Mouse (Mus musculus) forebrain, embryonic 13.5 days (tissue): Measurements from ENCODE around the gene Mark3. TPM values are rescaled to one million over a fixed set of nuclear protein-coding genes. Genes with fewer than 3 reads are reported as not detected.
A peak's percentile ranks its signal among the peaks of the same experiment; 100 is the strongest.

Source experiments
- ATAC-seq: fragments of 200-750 bp; cut with Nextera tagmentation; 2 replicates; pipeline ENCODE4 v1.8.0; 2017
- H3K27ac ChIP-seq: fragments of 300-500 bp; sonication (generic); 2 replicates; pipeline ENCODE4 v1.5.1; 2015; ENCODE audit warnings: inconsistent platforms, mild to moderate bottlenecking, moderate library complexity
- H3K27me3 ChIP-seq: fragments of 300-500 bp; sonication (generic); 2 replicates; pipeline ENCODE4 v1.6.1; 2015; ENCODE audit warnings: mild to moderate bottlenecking, inconsistent platforms
- H3K36me3 ChIP-seq: fragments of 300-500 bp; sonication (generic); 2 replicates; pipeline ENCODE4 v1.6.1; 2015; ENCODE audit warnings: mild to moderate bottlenecking, inconsistent platforms; ENCODE audit not compliant: poor library complexity, severe bottlenecking
- H3K4me1 ChIP-seq: fragments of 300-500 bp; sonication (generic); 2 replicates; pipeline ENCODE4 v1.6.1; 2015; ENCODE audit warnings: inconsistent platforms
- H3K4me2 ChIP-seq: fragments of 300-500 bp; sonication (generic); 2 replicates; pipeline ENCODE4 v1.6.1; 2015; ENCODE audit warnings: inconsistent platforms, mild to moderate bottlenecking, moderate library complexity
- H3K4me3 ChIP-seq: fragments of 300-500 bp; sonication (generic); 2 replicates; pipeline ENCODE4 v1.5.1; 2015; ENCODE audit warnings: mild to moderate bottlenecking, inconsistent platforms
- H3K9ac ChIP-seq: fragments of 300-500 bp; sonication (generic); 2 replicates; pipeline ENCODE4 v1.6.1; 2015; ENCODE audit warnings: mild to moderate bottlenecking, inconsistent platforms
- H3K9me3 ChIP-seq: fragments of 300-500 bp; sonication (generic); replicated peaks from 2 replicates; pipeline ENCODE4 v1.6.1; 2016; ENCODE audit warnings: inconsistent platforms
- WGBS: fragments of 180-500 bp; shearing (Covaris S2); methylation state at CpG from one replicate; pipeline ENCODE4 v1.1.7; 2015; 5-methylcytosine and 5-hydroxymethylcytosine counted together
- polyA plus RNA-seq: library from polyadenylated mRNA; unstranded; fragments of >200 nt; fragmentation: Nextera tagmentation; extraction: Ambion mirVana; gene quantifications from 2 replicates; pipeline ENCODE4 v1.2.1, GENCODE M21; 2015

The Mark3 gene
- polyA plus RNA-seq, result 44.2 and 47.2 TPM in 2 replicates

GRCm38 (mm10) chr12:111574074-111574886, at the start of gene Mark3:
Gene Mark3 (plus strand): TSS chr12:111574523.
- under 1% methylated on average over 71 of the region's 75 CpGs for WGBS
- H3K4me3 ChIP-seq, result peak within 1 kb of the TSS; percentile 100
- H3K36me3 ChIP-seq, result no peaks in the 10 kb centered on the region
- peaks cover 33% of the 10 kb centered on the region for H3K4me1 ChIP-seq
- H3K27me3 ChIP-seq, result no peaks in the 10 kb centered on the region
- H3K9me3 ChIP-seq, result no peaks in the 10 kb centered on the region
- peak within 1 kb of the TSS; percentile 97 for H3K27ac ChIP-seq
- peak within 1 kb of the TSS; percentile 93 for H3K4me2 ChIP-seq
- H3K9ac ChIP-seq, result peak within 1 kb of the TSS; percentile 99
- ATAC-seq, result peak; percentile 99

- H3K9ac ChIP-seq, result no peak overlapping the region
- H3K27me3 ChIP-seq, result no peaks in the 10 kb centered on the region
- H3K27ac ChIP-seq, result no peak overlapping the region
- no peaks in the 10 kb centered on the region for H3K36me3 ChIP-seq
- H3K4me3 ChIP-seq, result no peak overlapping the region
- peaks cover 13% of the 10 kb centered on the region; the same call in 1 of the 2 replicates for H3K9me3 ChIP-seq
- H3K4me2 ChIP-seq, result no peak overlapping the region
- WGBS, result 89% methylated on average over 3 of the region's 3 CpGs
- no peaks in the 10 kb centered on the region for H3K4me1 ChIP-seq
- ATAC-seq, result no peak
These were observed 49.4 kb upstream of the Mark3 start for GRCm38 (mm10) chr12:111524883-111525282.

GRCm38 (mm10) chr12:111527643-111528281, 46.6 kb upstream of the Mark3 start:
- no peak for ATAC-seq
- H3K27ac ChIP-seq, result no peak overlapping the region
- WGBS, result 67% methylated on average over 8 of the region's 8 CpGs
- H3K36me3 ChIP-seq, result no peaks in the 10 kb centered on the region
- H3K9me3 ChIP-seq, result peaks cover 2% of the 10 kb centered on the region; the same call in 1 of the 2 replicates
- no peak overlapping the region for H3K4me3 ChIP-seq
- no peaks in the 10 kb centered on the region for H3K27me3 ChIP-seq
- H3K9ac ChIP-seq, result no peak overlapping the region
- no peaks in the 10 kb centered on the region for H3K4me1 ChIP-seq
- H3K4me2 ChIP-seq, result no peak overlapping the region

- Histone ChIP-seq H3K4me2 (no peak overlapping the region), H3K27ac (no peak overlapping the region), H3K9me3 (no peaks in the 10 kb centered on the region), H3K4me3 (no peak overlapping the region), H3K27me3 (no peaks in the 10 kb centered on the region), H3K9ac (no peak overlapping the region), H3K4me1 (no peaks in the 10 kb centered on the region), H3K36me3 (no peaks in the 10 kb centered on the region)
- 27% methylated on average over 8 of the region's 8 CpGs for WGBS
- ATAC-seq, result no peak
These were observed 45.1 kb upstream of the Mark3 start for GRCm38 (mm10) chr12:111529192-111529591.

GRCm38 (mm10) chr12:111533096-111533794, 41.1 kb upstream of the Mark3 start:
- Histone ChIP-seq H3K4me3 (no peak overlapping the region), H3K27me3 (no peaks in the 10 kb centered on the region), H3K4me1 (peaks cover 10% of the 10 kb centered on the region), H3K36me3 (no peaks in the 10 kb centered on the region), H3K9me3 (no peaks in the 10 kb centered on the region), H3K27ac (no peak overlapping the region), H3K9ac (no peak overlapping the region), H3K4me2 (no peak overlapping the region)
- 64% methylated on average over 11 of the region's 11 CpGs for WGBS
- ATAC-seq, result no peak

- ATAC-seq, result no peak
- Histone ChIP-seq H3K9ac (no peak overlapping the region), H3K27me3 (no peaks in the 10 kb centered on the region), H3K4me2 (no peak overlapping the region), H3K36me3 (peaks cover 12% of the 10 kb centered on the region), H3K9me3 (no peaks in the 10 kb centered on the region), H3K4me1 (peaks cover 24% of the 10 kb centered on the region), H3K27ac (no peak overlapping the region), H3K4me3 (no peak overlapping the region)
- 78% methylated on average over 6 of the region's 6 CpGs for WGBS
These were observed 39.0 kb upstream of the Mark3 start for GRCm38 (mm10) chr12:111535281-111535680.

GRCm38 (mm10) chr12:111535762-111536161, 38.6 kb upstream of the Mark3 start:
- ATAC-seq, result no peak

GRCm38 (mm10) chr12:111536746-111537145, 37.6 kb upstream of the Mark3 start:
- ATAC-seq, result no peak
- H3K27me3 ChIP-seq, result no peaks in the 10 kb centered on the region
- 20% methylated on average over 4 of the region's 4 CpGs for WGBS

More at GRCm38 (mm10) chr12:111535762-111536161, 38.6 kb upstream of the Mark3 start:
- H3K27ac ChIP-seq, result no peak overlapping the region
- H3K9ac ChIP-seq, result no peak overlapping the region
- WGBS, result 91% methylated on average over 5 of the region's 5 CpGs
- H3K4me2 ChIP-seq, result no peak overlapping the region
- H3K27me3 ChIP-seq, result no peaks in the 10 kb centered on the region
- peaks cover 29% of the 10 kb centered on the region for H3K4me1 ChIP-seq
- no peaks in the 10 kb centered on the region for H3K9me3 ChIP-seq
- peaks cover 16% of the 10 kb centered on the region for H3K36me3 ChIP-seq
- no peak overlapping the region for H3K4me3 ChIP-seq

GRCm38 (mm10) chr12:111537341-111537740, 37.0 kb upstream of the Mark3 start:
- Histone ChIP-seq H3K4me1 (peaks cover 35% of the 10 kb centered on the region), H3K9ac (peak overlapping the region; percentile 97), H3K36me3 (peaks cover 32% of the 10 kb centered on the region), H3K9me3 (no peaks in the 10 kb centered on the region), H3K4me2 (peak overlapping the region; percentile 66), H3K27ac (peak overlapping the region; percentile 68), H3K4me3 (peak overlapping the region; percentile 85), H3K27me3 (no peaks in the 10 kb centered on the region)
- under 1% methylated on average over 22 of the region's 22 CpGs for WGBS
- peak; percentile 34 for ATAC-seq

More at GRCm38 (mm10) chr12:111536746-111537145, 37.6 kb upstream of the Mark3 start:
- H3K36me3 ChIP-seq, result peaks cover 26% of the 10 kb centered on the region
- peak overlapping the region; percentile 97 for H3K9ac ChIP-seq
- no peaks in the 10 kb centered on the region for H3K9me3 ChIP-seq
- H3K4me1 ChIP-seq, result peaks cover 35% of the 10 kb centered on the region
- H3K4me3 ChIP-seq, result peak overlapping the region; percentile 85
- peak overlapping the region; percentile 66 for H3K4me2 ChIP-seq
- peak overlapping the region; percentile 15; the same call in 1 of the 2 replicates for H3K27ac ChIP-seq

- peak within 1 kb of the TSS; percentile 91 for H3K4me2 ChIP-seq
- peak within 1 kb of the TSS; percentile 85 for H3K4me3 ChIP-seq
- H3K27me3 ChIP-seq, result no peaks in the 10 kb centered on the region
- H3K9ac ChIP-seq, result peak within 1 kb of the TSS; percentile 97
- no peaks in the 10 kb centered on the region for H3K9me3 ChIP-seq
- H3K36me3 ChIP-seq, result peaks cover 37% of the 10 kb centered on the region
- H3K27ac ChIP-seq, result peak within 1 kb of the TSS; percentile 96
- ATAC-seq, result peak; percentile 99
- under 1% methylated on average over 40 of the region's 47 CpGs for WGBS
- H3K4me1 ChIP-seq, result peaks cover 35% of the 10 kb centered on the region
These were observed 36.5 kb upstream of the Mark3 start, which contains the start of gene Eif5 for GRCm38 (mm10) chr12:111537796-111538291. Gene Eif5 (plus strand): TSS chr12:111538016.

GRCm38 (mm10) chr12:111538292-111539040, 35.9 kb upstream of the Mark3 start:
- Histone ChIP-seq H3K4me2 (peak overlapping the region; percentile 91), H3K27ac (peak overlapping the region; percentile 96), H3K4me1 (peaks cover 35% of the 10 kb centered on the region), H3K9ac (peak overlapping the region; percentile 97), H3K27me3 (no peaks in the 10 kb centered on the region), H3K36me3 (peaks cover 43% of the 10 kb centered on the region), H3K4me3 (peak overlapping the region; percentile 85), H3K9me3 (no peaks in the 10 kb centered on the region)
- WGBS, result under 1% methylated on average over 53 of the region's 111 CpGs
- ATAC-seq, result peak; percentile 37
